ENCODE assay signal across 7 mouse cellular contexts in the genomic region with DNA sequence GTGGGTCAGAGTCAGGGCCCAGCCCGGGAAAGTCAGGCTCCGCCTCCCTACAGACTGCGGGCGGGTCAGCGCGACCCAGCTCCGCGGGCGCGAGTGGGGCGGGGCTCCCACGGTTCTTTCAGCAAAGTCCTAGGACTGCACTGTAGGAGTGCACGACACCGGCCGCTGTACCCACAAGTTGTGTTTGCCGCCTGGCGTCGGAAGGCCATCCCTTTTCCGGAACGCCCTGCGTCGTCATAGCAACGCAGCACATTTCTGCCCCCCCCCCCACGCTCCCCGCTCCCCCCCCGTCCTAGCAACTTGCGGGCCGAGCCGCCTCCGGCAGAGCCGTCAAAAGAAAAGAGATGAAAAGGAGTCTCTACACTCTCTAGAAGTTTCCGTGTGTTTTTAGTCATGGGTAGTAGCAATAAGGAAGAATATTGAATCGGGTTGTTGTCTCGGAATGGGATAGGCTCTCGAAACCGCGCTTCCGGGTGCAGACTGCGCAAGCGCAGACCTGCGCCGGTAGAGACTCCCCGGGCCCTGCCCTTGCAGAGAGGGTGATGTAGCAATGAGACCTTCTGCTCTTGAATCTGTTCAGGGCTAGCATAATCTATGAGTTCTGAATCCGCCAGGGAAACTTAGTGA. TPM values are rescaled to one million over a fixed set of nuclear protein-coding genes. Genes with fewer than 3 reads are reported as not detected.
DNase-seq lines count a peak whose midpoint lies in the region; ATAC-seq and TF ChIP-seq lines count a peak whose summit lies in the region.

A gene (minus strand): TSS at position 489 of the 627 bp plus-strand sequence.

- H3K9ac ChIP-seq in embryonic facial prominence, embryonic 12.5 days: peak within 1 kb of the TSS; percentile 57
- H3K9ac ChIP-seq in heart, adult 2 months (ENCODE audit: low read depth, low read length): peak within 1 kb of the TSS; percentile 40
- H3K9ac ChIP-seq in limb, embryonic 13.5 days: peak within 1 kb of the TSS; percentile 66
- peak within 1 kb of the TSS; percentile 62 for H3K9ac ChIP-seq in midbrain, embryonic 16.5 days (ENCODE audit: low read depth, low read length)

- TF ChIP-seq CTCF in heart, adult 2 months (IDR thresholded peaks at IDR 0.05): peak; percentile 33

- TF ChIP-seq EP300 in heart, adult 2 months (IDR thresholded peaks at IDR 0.05; ENCODE audit: insufficient read depth, low read depth, low read length): no peak

- peak within 1 kb of the TSS; percentile 70 for H3K4me3 ChIP-seq in embryonic facial prominence, embryonic 12.5 days
- H3K4me3 ChIP-seq in heart, adult 2 months: peak within 1 kb of the TSS; percentile 56
- H3K4me3 ChIP-seq in limb, embryonic 13.5 days: peak within 1 kb of the TSS; percentile 66
- H3K4me3 ChIP-seq in midbrain, embryonic 16.5 days (ENCODE audit: low read depth, low read length): peak within 1 kb of the TSS; percentile 62

- peak within 1 kb of the TSS; percentile 82 for H3K27ac ChIP-seq in embryonic facial prominence, embryonic 12.5 days
- peak within 1 kb of the TSS; percentile 12 for H3K27ac ChIP-seq in heart, adult 2 months
- H3K27ac ChIP-seq in limb, embryonic 13.5 days: peak within 1 kb of the TSS; percentile 61; the same call in 1 of the 2 replicates
- H3K27ac ChIP-seq in midbrain, embryonic 16.5 days (ENCODE audit: low read length): peak within 1 kb of the TSS; percentile 14; the same call in 1 of the 2 replicates

- H3K4me1 ChIP-seq in embryonic facial prominence, embryonic 12.5 days: no peaks in the 10 kb centered on the region; the same call in 1 of the 2 replicates
- peaks cover 1% of the 10 kb centered on the region for H3K4me1 ChIP-seq in heart, adult 2 months (ENCODE audit: control insufficient read depth, insufficient read depth, low read length)
- H3K4me1 ChIP-seq in limb, embryonic 13.5 days: no peaks in the 10 kb centered on the region
- peaks cover 5% of the 10 kb centered on the region; the same call in 1 of the 2 replicates for H3K4me1 ChIP-seq in midbrain, embryonic 16.5 days (ENCODE audit: control insufficient read depth, insufficient read depth, low read length)

- no peaks in the 10 kb centered on the region for H3K36me3 ChIP-seq in embryonic facial prominence, embryonic 12.5 days
- H3K36me3 ChIP-seq in heart, adult 2 months (ENCODE audit: control insufficient read depth, insufficient read depth, low read length): no peaks in the 10 kb centered on the region
- H3K36me3 ChIP-seq in limb, embryonic 13.5 days: peaks cover under 1% of the 10 kb centered on the region; the same call in 1 of the 2 replicates
- no peaks in the 10 kb centered on the region for H3K36me3 ChIP-seq in midbrain, embryonic 16.5 days (ENCODE audit: control insufficient read depth, insufficient read depth, low read length)

- ATAC-seq in embryonic facial prominence, embryonic 12.5 days (ENCODE audit: insufficient number of reproducible peaks, insufficient read depth, low FRiP score, low TSS enrichment): peak; percentile 93
- peak; percentile 91 for ATAC-seq in limb, embryonic 13.5 days (ENCODE audit: low FRiP score, low read depth)
- peak; percentile 97 for ATAC-seq in midbrain, embryonic 16.5 days

- peak; percentile 90 for DNase-seq in adrenal gland, postnatal 25 days
- peak; percentile 88 to 91 for DNase-seq in heart, adult 2 months
- peak; percentile 87 for DNase-seq in kidney, adult 8-10 months
- DNase-seq in spleen, postnatal 10 days (ENCODE audit: low spot score in 2 of 2): peak; percentile 64 to 88

- WGBS in embryonic facial prominence, embryonic 12.5 days: under 1% methylated on average over 44 of the region's 44 CpGs
- WGBS in heart, adult 2 months: under 1% methylated on average over 44 of the region's 44 CpGs
- under 1% methylated on average over 39 of the region's 44 CpGs for WGBS in limb, embryonic 13.5 days
- under 1% methylated on average over 44 of the region's 44 CpGs for WGBS in midbrain, embryonic 16.5 days

- intact Hi-C loops in heart, adult 2 months (cut with DNase I): no loop called here

- H3K4me2 ChIP-seq in embryonic facial prominence, embryonic 12.5 days (replicated peaks): peak within 1 kb of the TSS; percentile 64
- H3K4me2 ChIP-seq in limb, embryonic 13.5 days (replicated peaks): peak within 1 kb of the TSS; percentile 69
- peak within 1 kb of the TSS; percentile 87 for H3K4me2 ChIP-seq in midbrain, embryonic 16.5 days (ENCODE audit: low read length)

- peak; percentile 62 for TF ChIP-seq POLR2A in heart, adult 2 months (IDR thresholded peaks at IDR 0.05; ENCODE audit: insufficient read depth, low read depth, low read length)

- no peaks in the 10 kb centered on the region for H3K9me3 ChIP-seq in embryonic facial prominence, embryonic 12.5 days
- H3K9me3 ChIP-seq in limb, embryonic 13.5 days: no peaks in the 10 kb centered on the region
- no peaks in the 10 kb centered on the region for H3K9me3 ChIP-seq in midbrain, embryonic 16.5 days (replicated peaks; ENCODE audit: control insufficient read depth, low read length, poor library complexity, severe bottlenecking)

- H3K27me3 ChIP-seq in embryonic facial prominence, embryonic 12.5 days: no peaks in the 10 kb centered on the region
- no peaks in the 10 kb centered on the region for H3K27me3 ChIP-seq in heart, adult 2 months (ENCODE audit: control insufficient read depth, insufficient read depth, low read length)
- no peaks in the 10 kb centered on the region for H3K27me3 ChIP-seq in limb, embryonic 13.5 days
- H3K27me3 ChIP-seq in midbrain, embryonic 16.5 days (ENCODE audit: control insufficient read depth, insufficient read depth, low read depth, low read length): no peaks in the 10 kb centered on the region

- no peaks in the 10 kb centered on the region for H3K79me2 ChIP-seq in heart, adult 2 months (replicated peaks; ENCODE audit: control insufficient read depth, insufficient read depth, low read length)

RNA-seq across cellular contexts. Expression of the gene that starts here (rescaled TPM):
- 2.9 and 5.6 TPM in 2 replicates for total RNA-seq in adrenal gland, postnatal 25 days (2021)
- 0.27 and 1.1 TPM in 2 replicates for polyA plus RNA-seq in embryonic facial prominence, embryonic 12.5 days (2016; fragmentation: Nextera tagmentation; extraction: Ambion mirVana)
- not detected for total RNA-seq in heart, adult 2 months (2021)
- not detected in 2 replicates for polyA plus RNA-seq in heart, adult 2 months (2012; rRNA removed)
- 0.11 and 1.0 TPM in 2 replicates for polyA plus RNA-seq in limb, embryonic 13.5 days (2015; fragmentation: Nextera tagmentation; extraction: Ambion mirVana)
- polyA plus RNA-seq in midbrain, embryonic 16.5 days (2015; fragmentation: Nextera tagmentation; extraction: Ambion mirVana): 0.10 and 0.24 TPM in 2 replicates

Comparison
In these comparisons a context has a peak if more than half of its experiments do, and no peak if none do; other contexts are left out.
1. Peak in every context shown above with its lines: DNase-seq, ATAC-seq, H3K4me3 ChIP-seq and H3K27ac ChIP-seq.
2. Peak in DNase-seq, H3K4me3 ChIP-seq, H3K27ac ChIP-seq and H3K9ac ChIP-seq in heart, adult 2 months; RNA of the gene not detected or under 1 TPM.
3. Peak in ATAC-seq, H3K4me3 ChIP-seq, H3K27ac ChIP-seq, H3K9ac ChIP-seq and H3K4me2 ChIP-seq in midbrain, embryonic 16.5 days; RNA of the gene not detected or under 1 TPM.
4. H3K27ac ChIP-seq: peak in every context shown above with its lines; median percentile 82 in embryonic facial prominence, embryonic 12.5 days; 61 in limb, embryonic 13.5 days; 14 in midbrain, embryonic 16.5 days; 12 in heart, adult 2 months.